Mouse (Mus musculus): ENCODE data around the gene Golga3. TPM values are rescaled to one million over a fixed set of nuclear protein-coding genes. Genes with fewer than 3 reads are reported as not detected.

Gene Golga3
- polyA plus RNA-seq (2012; rRNA removed), result 18.0 and 18.4 TPM in 2 replicates

DNA sequence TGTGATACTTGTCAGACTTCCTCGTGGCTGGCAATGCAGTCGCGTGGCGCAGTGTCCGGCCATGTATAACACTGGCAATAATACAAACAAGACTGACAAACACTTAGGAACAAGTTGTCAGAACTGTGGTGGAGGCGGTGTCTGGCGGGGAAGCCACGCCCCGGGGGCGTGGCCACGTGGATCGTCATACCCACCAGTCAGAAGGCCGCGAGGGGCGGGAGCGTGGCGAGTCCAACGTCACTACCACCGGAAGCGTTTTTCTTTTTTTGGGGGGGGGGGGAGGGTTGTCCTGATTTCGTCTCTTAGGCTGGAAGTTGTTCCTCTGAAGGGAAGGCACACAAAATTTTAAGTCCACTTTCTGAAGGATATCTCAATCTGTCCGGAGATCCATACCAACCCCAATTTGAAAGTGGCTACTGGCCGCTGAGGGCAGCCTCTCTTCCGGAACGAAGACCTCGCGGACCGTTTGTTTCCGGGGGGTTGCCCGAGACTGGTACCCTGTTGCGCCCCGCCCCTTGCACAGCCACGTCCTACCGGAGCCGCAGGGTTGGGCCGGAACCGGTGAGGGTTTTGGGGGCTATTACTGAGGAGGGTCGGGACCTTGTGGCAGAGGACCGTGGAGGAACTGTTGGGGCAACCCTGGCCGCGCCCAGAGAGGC is at the start of gene Golga3:
TSS of gene Golga3 (plus strand) at position 340 of the 659 bp plus-strand sequence.

DNA sequence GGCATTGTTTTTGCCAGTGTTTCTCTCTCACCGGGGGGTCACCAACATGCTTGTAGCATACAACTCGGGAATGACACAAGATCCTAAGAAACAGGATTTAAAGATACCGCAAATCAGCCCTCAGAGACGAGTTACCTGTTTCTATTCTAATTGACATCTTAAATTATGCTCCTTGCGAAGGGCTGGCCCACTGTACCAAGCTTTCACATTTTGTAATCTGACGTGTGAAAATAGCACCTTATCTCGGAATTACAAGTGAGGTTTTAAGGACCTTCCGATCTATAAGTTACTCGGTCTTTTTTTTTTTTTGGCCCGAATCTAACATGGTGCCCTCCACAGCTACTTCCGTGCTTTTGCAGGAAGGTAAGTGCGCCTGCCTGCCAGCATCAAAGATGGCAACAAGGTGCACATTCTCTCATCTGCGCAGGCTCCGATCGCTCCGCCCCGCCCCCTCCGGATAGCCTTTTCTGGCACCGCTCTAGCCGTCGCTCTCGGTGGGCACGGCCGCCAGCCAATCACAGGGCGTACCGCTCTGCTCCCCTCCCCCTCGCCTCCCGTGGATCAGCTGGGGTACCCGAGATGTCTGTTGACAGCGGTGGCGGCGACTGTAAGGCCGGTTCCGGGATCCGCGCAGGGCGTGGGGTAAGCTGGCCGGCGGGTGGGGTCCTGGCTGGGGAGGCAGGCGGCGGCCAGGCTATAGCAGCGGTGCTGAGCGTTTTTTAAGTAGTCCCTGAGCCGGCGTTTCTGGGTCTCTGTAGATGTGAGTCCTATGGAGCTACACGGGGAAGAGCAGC is 41.0 kb upstream of the Golga3 start, which contains the start of gene Chfr:
TSS of gene Chfr (plus strand) at position 550 of the 794 bp plus-strand sequence.

DNA sequence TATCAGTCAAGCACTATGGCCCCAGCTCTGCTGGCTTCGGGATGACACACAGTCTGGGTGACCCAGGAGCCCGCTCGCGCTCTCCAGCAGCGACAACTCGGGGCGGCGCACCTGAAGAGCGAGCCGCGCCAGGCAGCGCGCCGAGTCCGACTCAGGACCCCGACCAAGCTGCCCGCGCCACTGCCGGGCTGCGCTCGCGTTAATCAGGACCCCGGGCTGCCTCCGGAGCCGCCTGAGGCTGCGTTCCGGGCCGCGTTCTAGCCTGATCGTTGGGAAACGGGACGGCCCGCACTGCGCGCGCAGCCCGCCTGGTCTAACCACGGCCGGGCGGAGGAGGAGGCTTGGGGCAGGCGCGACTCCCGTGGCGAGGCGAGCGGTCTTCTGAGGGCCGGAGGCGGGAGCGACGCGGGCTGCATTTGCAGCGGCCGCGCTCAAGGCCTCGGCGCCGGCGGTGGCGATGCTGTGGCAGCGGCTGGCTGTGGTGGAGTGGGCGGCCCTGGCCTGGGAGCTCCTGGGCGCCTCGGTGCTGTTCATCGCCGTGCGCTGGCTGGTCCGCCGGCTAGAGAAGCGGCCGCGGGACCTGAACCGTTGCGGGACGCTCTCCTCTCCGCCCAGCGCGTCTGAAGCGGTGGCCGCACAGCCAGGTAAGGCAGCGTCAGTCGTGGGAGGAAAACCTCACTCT is 54.4 kb downstream of the Golga3 start, which contains the start of gene Ankle2:
TSS of gene Ankle2 (plus strand) at position 225 of the 682 bp plus-strand sequence.

GRCm38 (mm10) chr5:110269141-110270101 is 92.9 kb downstream of the Golga3 start, which contains the start of gene Pgam5:
Gene Pgam5, minus strand, starts transcription at chr5:110269913.

Other genes with a start within 250 kb of the Golga3 start
- gene Zfp932, start 180.2 kb upstream of the Golga3 start, polyA plus RNA-seq (2012; rRNA removed), result 31.9 and 32.5 TPM in 2 replicates
- 1.6 and 2.9 TPM in 2 replicates for gene Gm17655, start 104.2 kb upstream of the Golga3 start, polyA plus RNA-seq (2012; rRNA removed)
- 0.55 and 0.56 TPM in 2 replicates for gene Gm35315, start 82.3 kb upstream of the Golga3 start, polyA plus RNA-seq (2012; rRNA removed)
- gene Plcxd1, start 76.7 kb upstream of the Golga3 start, polyA plus RNA-seq (2012; rRNA removed), result 2.0 and 2.3 TPM in 2 replicates
- 216 and 218 TPM in 2 replicates for gene Gtpbp6, start 68.5 kb upstream of the Golga3 start, polyA plus RNA-seq (2012; rRNA removed)
- gene Zfp605, start 66.6 kb upstream of the Golga3 start, polyA plus RNA-seq (2012; rRNA removed), result 8.3 and 9.7 TPM in 2 replicates
- gene Chfr, start 40.9 kb upstream of the Golga3 start, polyA plus RNA-seq (2012; rRNA removed), result 117 and 126 TPM in 2 replicates
- gene Ankle2, start 54.3 kb downstream of the Golga3 start, polyA plus RNA-seq (2012; rRNA removed), result 19.8 and 20.2 TPM in 2 replicates
- gene Pgam5, start 93.2 kb downstream of the Golga3 start, polyA plus RNA-seq (2012; rRNA removed), result 49.8 and 52.4 TPM in 2 replicates
- gene Pxmp2, start 109.5 kb downstream of the Golga3 start, polyA plus RNA-seq (2012; rRNA removed), result 5.2 and 5.3 TPM in 2 replicates
- 20.0 and 22.1 TPM in 2 replicates for gene Pole, start 109.6 kb downstream of the Golga3 start, polyA plus RNA-seq (2012; rRNA removed)
- 7.5 and 8.5 TPM in 2 replicates for gene P2rx2, start 166.5 kb downstream of the Golga3 start, polyA plus RNA-seq (2012; rRNA removed)
- not detected in 2 replicates for gene Lrcol1, start 168.0 kb downstream of the Golga3 start, polyA plus RNA-seq (2012; rRNA removed)

All from central nervous system, embryonic 14 days (tissue).